Mouse (Mus musculus): Measurements from ENCODE around the gene Gm10719. TPM values are rescaled to one million over a fixed set of nuclear protein-coding genes. Genes with fewer than 3 reads are reported as not detected.
"Not testable (repeated sequence)": the region's sequence is repeated elsewhere in the genome, so short reads cannot be mapped to it uniquely, and the experiment has no call there.

Gene Gm10719
- total RNA-seq, 1 experiment from 2014 or later: 35.6 TPM

DNA sequence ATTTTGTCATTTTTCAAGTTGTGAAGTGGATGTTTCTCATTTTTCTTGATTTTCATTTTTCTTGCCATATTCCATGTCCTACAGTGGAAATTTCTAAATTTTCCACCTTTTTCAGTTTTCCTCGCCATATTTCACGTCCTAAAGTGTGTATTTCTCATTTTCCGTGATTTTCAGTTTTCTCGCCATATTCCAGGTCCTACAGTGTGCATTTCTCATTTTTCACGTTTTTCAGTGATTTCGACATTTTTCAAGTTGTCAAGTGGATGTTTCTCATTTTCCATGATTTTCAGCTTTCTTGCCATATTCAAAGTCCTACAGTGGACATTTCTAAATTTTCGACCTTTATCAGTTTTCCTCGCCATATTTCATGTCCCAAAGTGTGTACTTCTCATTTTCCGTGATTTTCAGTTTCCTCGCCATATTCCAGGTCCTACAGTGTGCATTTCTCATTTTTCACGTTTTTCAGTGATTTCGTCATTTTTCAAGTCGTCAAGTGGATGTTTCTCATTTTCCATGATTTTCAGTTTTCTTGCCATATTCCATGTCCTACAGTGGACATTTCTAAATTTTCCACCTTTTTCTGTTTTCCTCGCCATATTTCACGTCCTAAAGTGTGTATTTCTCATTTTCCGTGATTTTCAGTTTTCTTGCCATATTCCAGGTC lies 6.9 kb downstream of the Gm10719 start:
- ATAC-seq (replicated peaks; ENCODE audit: insufficient number of reproducible peaks, low FRiP score, low TSS enrichment, poor library complexity, severe bottlenecking): not testable (repeated sequence)

DNA sequence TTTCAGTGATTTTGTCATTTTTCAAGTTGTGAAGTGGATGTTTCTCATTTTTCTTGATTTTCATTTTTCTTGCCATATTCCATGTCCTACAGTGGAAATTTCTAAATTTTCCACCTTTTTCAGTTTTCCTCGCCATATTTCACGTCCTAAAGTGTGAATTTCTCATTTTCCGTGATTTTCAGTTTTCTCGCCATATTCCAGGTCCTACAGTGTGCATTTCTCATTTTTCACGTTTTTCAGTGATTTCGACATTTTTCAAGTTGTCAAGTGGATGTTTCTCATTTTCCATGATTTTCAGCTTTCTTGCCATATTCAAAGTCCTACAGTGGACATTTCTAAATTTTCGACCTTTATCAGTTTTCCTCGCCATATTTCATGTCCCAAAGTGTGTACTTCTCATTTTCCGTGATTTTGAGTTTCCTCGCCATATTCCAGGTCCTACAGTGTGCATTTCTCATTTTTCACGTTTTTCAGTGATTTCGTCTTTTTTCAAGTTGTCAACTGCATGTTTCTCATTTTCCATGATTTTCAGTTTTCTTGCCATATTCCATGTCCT lies 7.8 kb downstream of the Gm10719 start, which contains the start of gene Gm10717:
Gm10717 (plus strand) TSS at position 506 of the 556 bp plus-strand sequence.
- not testable (repeated sequence) for ATAC-seq (replicated peaks; ENCODE audit: insufficient number of reproducible peaks, low FRiP score, low TSS enrichment, poor library complexity, severe bottlenecking)

DNA sequence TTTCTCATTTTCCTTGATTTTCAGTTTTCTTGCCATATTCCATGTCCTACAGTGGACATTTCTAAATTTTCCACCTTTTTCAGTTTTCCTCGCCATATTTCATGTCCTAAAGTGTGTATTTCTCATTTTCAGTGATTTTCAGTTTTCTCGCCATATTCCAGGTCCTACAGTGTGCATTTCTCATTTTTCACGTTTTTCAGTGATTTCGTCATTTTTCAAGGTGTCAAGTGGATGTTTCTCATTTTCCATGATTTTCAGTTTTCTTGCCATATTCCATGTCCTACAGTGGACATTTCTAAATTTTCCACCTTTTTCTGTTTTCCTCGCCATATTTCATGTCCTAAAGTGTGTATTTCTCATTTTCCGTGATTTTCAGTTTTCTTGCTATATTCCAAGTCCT lies 8.4 kb downstream of the Gm10719 start:
- ATAC-seq (replicated peaks; ENCODE audit: insufficient number of reproducible peaks, low FRiP score, low TSS enrichment, poor library complexity, severe bottlenecking): not testable (repeated sequence)

DNA sequence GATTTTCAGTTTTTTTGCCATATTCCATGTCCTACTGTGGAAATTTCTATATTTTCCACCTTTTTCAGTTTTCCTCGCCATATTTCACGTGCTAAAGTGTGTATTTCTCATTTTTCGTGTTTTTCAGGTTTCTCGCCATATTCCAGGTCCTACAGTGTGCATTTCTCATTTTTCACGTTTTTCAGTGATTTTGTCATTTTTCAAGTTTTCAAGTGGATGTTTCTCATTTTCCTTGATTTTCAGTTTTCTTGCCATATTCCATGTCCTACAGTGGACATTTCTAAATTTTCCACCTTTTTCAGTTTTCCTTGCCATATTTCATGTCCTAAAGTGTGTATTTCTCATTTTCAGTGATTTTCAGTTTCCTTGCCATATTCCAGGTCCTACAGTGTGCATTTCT lies 8.9 kb downstream of the Gm10719 start:
- ATAC-seq (replicated peaks; ENCODE audit: insufficient number of reproducible peaks, low FRiP score, low TSS enrichment, poor library complexity, severe bottlenecking): not testable (repeated sequence)

DNA sequence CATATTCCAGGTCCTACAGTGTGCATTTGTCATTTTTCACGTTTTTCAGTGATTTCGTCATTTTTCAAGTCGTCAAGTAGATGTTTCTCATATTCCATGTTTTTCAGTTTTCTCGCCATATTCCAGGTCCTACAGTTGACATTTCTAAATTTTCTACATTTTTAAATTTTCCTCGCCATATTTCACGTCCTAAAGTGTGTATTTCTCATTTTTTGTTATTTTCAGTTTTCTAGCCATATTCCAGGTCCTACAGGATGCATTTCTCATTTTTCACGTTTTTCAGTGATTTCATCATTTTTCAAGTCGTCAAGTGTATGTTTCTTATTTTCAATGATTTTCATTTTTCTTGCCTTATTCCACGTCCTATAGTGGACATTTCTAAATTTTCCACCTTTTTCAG lies 9.5 kb downstream of the Gm10719 start:
- not testable (repeated sequence) for ATAC-seq (replicated peaks; ENCODE audit: insufficient number of reproducible peaks, low FRiP score, low TSS enrichment, poor library complexity, severe bottlenecking)

DNA sequence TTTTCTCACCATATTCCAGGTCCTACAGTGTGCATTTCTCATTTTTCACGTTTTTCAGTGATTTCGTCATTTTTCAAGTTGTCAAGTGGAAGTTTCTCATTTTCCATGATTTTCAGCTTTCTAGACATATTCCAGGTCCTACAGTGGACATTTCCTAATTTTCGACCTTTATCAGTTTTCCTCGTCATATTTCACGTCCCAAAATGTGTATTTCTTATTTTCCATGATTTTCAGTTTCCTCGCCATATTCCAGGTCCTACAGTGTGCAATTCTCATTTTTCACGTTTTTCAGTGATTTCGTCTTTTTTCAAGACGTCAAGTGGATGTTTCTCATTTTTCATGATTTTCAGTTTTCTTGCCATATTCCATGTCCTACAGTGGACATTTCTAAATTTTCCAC lies 10.0 kb downstream of the Gm10719 start:
- ATAC-seq (replicated peaks; ENCODE audit: insufficient number of reproducible peaks, low FRiP score, low TSS enrichment, poor library complexity, severe bottlenecking): 0 out of 2 replicates have a peak, but pooled peaks have one; percentile 11

DNA sequence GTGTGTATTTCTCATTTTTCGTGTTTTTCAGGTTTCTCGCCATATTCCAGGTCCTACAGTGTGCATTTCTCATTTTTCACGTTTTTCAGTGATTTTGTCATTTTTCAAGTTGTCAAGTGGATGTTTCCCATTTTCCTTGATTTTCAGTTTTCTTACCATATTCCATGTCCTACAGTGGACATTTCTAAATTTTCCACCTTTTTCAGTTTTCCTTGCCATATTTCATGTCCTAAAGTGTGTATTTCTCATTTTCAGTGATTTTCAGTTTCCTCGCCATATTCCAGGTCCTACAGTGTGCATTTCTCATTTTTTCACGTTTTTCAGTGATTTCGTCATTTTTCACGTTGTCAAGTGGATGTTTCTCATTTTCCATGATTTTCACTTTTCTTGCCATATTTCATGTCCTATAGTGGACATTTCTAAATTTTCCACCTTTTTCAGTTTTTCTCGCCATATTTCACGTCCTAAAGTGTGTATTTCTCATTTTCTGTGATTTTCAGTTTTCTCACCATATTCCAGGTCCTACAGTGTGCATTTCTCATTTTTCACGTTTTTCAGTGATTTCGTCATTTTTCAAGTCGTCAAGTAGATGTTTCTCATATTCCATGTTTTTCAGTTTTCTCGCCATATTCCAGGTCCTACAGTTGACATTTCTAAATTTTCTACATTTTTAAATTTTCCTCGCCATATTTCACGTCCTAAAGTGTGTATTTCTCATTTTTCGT lies 12.2 kb downstream of the Gm10719 start:
- not testable (repeated sequence) for ATAC-seq (replicated peaks; ENCODE audit: insufficient number of reproducible peaks, low FRiP score, low TSS enrichment, poor library complexity, severe bottlenecking)

DNA sequence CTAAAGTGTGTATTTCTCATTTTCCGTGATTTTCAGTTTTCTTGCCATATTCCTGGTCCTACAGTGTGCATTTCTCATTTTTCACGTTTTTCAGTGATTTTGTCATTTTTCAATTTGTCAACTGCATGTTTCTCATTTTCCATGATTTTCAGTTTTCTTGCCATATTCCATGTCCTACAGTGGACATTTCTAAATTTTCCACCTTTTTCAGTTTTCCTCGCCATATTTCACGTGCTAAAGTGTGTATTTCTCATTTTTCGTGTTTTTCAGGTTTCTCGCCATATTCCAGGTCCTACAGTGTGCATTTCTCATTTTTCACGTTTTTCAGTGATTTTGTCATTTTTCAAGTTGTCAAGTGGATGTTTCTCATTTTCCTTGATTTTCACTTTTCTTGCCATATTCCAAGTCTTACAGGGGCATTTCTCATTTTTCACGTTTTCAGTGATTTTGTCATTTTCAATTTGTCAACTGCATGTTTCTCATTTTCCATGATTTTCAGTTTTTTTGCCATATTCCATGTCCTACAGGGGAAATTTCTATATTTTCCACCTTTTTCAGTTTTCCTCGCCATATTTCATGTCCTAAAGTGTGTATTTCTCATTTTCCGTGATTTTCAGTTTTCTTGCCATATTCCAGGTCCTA lies 13.6 kb downstream of the Gm10719 start:
- not testable (repeated sequence) for ATAC-seq (replicated peaks; ENCODE audit: insufficient number of reproducible peaks, low FRiP score, low TSS enrichment, poor library complexity, severe bottlenecking)

DNA sequence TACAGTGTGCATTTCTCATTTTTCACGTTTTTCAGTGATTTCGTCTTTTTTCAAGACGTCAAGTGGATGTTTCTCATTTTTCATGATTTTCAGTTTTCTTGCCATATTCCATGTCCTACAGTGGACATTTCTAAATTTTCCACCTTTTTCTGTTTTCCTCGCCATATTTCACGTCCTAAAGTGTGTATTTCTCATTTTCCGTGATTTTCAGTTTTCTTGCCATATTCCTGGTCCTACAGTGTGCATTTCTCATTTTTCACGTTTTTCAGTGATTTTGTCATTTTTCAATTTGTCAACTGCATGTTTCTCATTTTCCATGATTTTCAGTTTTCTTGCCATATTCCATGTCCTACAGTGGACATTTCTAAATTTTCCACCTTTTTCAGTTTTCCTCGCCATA lies 17.1 kb downstream of the Gm10719 start, which contains the start of gene Gm17535:
Gm17535 (plus strand) TSS at position 301 of the 400 bp plus-strand sequence.
- not testable (repeated sequence) for ATAC-seq (replicated peaks; ENCODE audit: insufficient number of reproducible peaks, low FRiP score, low TSS enrichment, poor library complexity, severe bottlenecking)

DNA sequence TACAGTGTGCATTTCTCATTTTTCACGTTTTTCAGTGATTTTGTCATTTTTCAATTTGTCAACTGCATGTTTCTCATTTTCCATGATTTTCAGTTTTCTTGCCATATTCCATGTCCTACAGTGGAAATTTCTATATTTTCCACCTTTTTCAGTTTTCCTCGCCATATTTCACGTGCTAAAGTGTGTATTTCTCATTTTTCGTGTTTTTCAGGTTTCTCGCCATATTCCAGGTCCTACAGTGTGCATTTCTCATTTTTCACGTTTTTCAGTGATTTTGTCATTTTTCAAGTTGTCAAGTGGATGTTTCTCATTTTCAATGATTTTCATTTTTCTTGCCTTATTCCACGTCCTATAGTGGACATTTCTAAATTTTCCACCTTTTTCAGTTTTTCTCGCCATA lies 19.4 kb downstream of the Gm10719 start, which contains the start of gene Gm10715:
Gm10715 (plus strand) TSS at position 301 of the 400 bp plus-strand sequence.
- not testable (repeated sequence) for ATAC-seq (replicated peaks; ENCODE audit: insufficient number of reproducible peaks, low FRiP score, low TSS enrichment, poor library complexity, severe bottlenecking)

DNA sequence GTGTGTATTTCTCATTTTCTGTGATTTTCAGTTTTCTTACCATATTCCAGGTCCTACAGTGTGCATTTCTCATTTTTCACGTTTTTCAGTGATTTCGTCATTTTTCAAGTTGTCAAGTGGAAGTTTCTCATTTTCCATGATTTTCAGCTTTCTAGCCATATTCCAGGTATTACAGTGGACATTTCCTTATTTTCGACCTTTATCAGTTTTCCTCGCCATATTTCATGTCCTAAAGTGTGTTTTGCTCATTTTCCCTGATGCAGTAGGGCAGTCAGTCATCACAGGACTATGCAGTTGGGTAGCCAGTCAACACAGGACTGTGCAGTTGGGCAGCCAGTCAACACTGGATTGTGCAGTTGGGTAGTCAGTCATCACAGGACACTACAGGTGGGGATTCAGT lies 21.0 kb downstream of the Gm10719 start:
- ATAC-seq (replicated peaks; ENCODE audit: insufficient number of reproducible peaks, low FRiP score, low TSS enrichment, poor library complexity, severe bottlenecking): not testable (repeated sequence)

Other genes starting within 250 kb of the Gm10719 start
- gene Gm10722, start 16.5 kb upstream of the Gm10719 start, total RNA-seq (2017): 1.5 to 1.6 TPM in 2 of 3 replicates, not detected in the other
- 3.6 to 13.9 TPM (median 4.9 TPM) in 3 replicates for gene Gm11168, start 14.1 kb upstream of the Gm10719 start, total RNA-seq (2017)
- 2.2 to 13.2 TPM (median 2.9 TPM) in 3 replicates for gene Gm10721, start 4.3 kb upstream of the Gm10719 start, total RNA-seq (2017)
- 8.3 to 8.9 TPM in 2 of 3 replicates, not detected in the other for gene Gm10720, start 1.8 kb upstream of the Gm10719 start, total RNA-seq (2017)
- 6.9 to 18.1 TPM (median 11.9 TPM) in 3 replicates for gene Gm10718, start 6.1 kb downstream of the Gm10719 start, total RNA-seq (2017)
- 14.4 to 29.9 TPM (median 21.2 TPM) in 3 replicates for gene Gm10717, start 8.0 kb downstream of the Gm10719 start, total RNA-seq (2017)
- gene Gm17535, start 17.2 kb downstream of the Gm10719 start, total RNA-seq (2017): 1.5 to 5.7 TPM in 2 of 3 replicates, not detected in the other
- 0.76 to 5.5 TPM (median 1.6 TPM) in 3 replicates for gene Gm10715, start 19.5 kb downstream of the Gm10719 start, total RNA-seq (2017)